Mouse (Mus musculus) C2C12 (cell line): ENCODE data around the gene Phyh.

Experiments
- CEBPB ChIP-seq: IDR thresholded peaks from one replicate; pipeline ENCODE4 v1.6.1; 2011; ENCODE audit warnings: low read depth, mild to moderate bottlenecking, control low read depth, moderate library complexity
- CTCF ChIP-seq: IDR thresholded peaks from one replicate; pipeline ENCODE4 v1.5.1; 2011; ENCODE audit not compliant: control insufficient read depth, insufficient read depth, insufficient read length
- FOSL1 ChIP-seq: IDR thresholded peaks from one replicate; pipeline ENCODE4 v1.8.0; 2011; ENCODE audit warnings: mild to moderate bottlenecking, low read length; ENCODE audit not compliant: poor library complexity, insufficient read depth, severe bottlenecking
- MAX ChIP-seq: IDR thresholded peaks from one replicate; pipeline ENCODE4 v1.6.1; 2011; ENCODE audit warnings: mild to moderate bottlenecking, control low read depth
- MYOD1 ChIP-seq: IDR thresholded peaks from one replicate; pipeline ENCODE4 v1.6.1; 2011; ENCODE audit warnings: low read depth; ENCODE audit not compliant: control insufficient read depth, insufficient read length
- MYOG ChIP-seq: IDR thresholded peaks from one replicate; pipeline ENCODE4 v1.6.1; 2011; ENCODE audit not compliant: control insufficient read depth, insufficient read length; ENCODE audit errors: extremely low read depth
- USF1 ChIP-seq: IDR thresholded peaks from one replicate; pipeline ENCODE4 v1.6.1; 2011; ENCODE audit warnings: low read depth, mild to moderate bottlenecking, control low read depth, moderate library complexity

- TF ChIP-seq CTCF (no peak), USF1 (no peak), MYOG (no peak), MAX (no peak), MYOD1 (no peak), CEBPB (no peak), FOSL1 (no peak)
Observed at GRCm38 (mm10) chr2:4986798-4987197, 68.0 kb downstream of the Phyh start.
